Mouse (Mus musculus) ES-CJ7 (cell line): ENCODE measurements around the gene Zfp444.
A peak's percentile ranks its signal among the peaks of the same experiment; 100 is the strongest.

Experiments
- DNase-seq: peaks from one replicate; pipeline ENCODE4 v3.0.0; 2011; ENCODE audit warnings: low read depth, low spot score

Zfp444 gene

DNA sequence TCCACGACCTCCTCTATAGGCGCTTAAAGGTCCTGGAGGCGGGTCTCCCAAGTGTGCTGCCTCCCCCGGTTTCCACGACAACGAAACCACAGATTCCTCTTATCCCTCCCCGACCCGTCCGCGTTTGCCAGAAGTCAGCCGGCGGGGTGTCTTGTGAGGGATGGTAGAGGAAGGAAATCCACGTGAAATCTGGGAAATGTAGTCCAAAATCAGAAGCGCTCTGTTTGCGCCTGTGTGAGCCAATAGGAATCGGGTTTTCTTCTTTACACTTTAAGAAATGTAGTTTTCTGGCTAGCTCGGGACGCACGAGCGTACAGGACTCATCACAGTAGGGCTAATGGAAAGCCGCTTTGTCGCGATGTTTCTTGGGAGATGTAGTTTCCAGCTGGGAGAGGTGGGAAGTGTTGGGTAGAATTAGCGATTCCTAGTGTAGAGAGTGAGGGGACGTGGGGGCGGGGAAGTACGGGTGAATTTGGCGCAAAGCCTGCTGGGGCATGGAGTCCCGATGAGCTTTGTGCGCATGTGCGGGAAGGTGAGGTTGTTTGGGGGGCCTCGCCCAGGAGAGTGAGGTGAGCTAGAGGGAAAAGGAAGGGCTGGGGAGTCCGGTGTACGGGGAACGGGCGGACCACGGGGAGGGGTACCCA is at the start of gene Zfp444:
TSS of gene Zfp444 (plus strand) at position 221 of the 644 bp plus-strand sequence.
- peak; percentile 100 for DNase-seq

- peak; percentile 85 for DNase-seq
Measured at GRCm38 (mm10) chr7:6126690-6127448, 45.2 kb upstream of the Zfp444 start.

DNA sequence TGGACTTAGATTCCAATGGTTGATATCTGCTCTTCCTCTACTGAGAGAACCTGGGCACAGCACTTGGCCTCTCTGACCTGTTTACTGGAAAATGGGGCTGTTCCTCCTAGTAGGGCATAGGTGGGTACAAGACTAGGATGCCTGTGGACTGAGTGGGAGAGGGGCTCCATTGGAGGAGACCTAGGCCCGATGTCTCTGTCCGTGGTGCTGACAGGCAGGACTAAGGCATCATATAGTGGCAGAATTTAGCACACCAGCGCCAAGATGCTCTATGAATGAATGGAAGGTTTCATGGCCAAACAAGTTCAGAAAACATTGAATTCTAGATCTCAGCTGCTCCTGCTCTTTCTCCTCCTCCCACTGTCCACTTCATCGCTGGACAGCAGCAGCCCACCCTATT is 41.7 kb upstream of the Zfp444 start:
- peak; percentile 27 for DNase-seq

GRCm38 (mm10) chr7:6132646-6133045 is 39.4 kb upstream of the Zfp444 start:
- peak; percentile 45 for DNase-seq

DNA sequence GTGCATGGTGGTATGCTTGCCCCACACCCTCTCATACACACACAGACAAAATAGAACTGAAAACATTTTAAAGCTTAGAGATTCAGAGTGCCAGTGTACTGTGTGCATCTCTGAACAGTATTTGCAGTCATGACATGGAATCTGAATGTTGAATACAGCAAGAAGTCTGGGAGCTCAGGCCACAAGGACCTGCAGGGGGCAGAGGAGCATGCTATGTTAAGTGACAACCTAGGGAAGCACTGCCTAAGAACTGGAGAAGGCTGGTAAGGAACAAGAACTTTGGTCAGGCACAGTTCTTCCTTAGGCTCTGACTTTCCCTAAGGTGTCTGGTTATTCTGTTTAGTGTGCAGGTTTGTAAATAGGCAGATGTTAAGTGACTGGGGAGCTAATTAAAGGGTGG is 35.5 kb upstream of the Zfp444 start:
- no peak for DNase-seq

- DNase-seq: no peak
Measured at GRCm38 (mm10) chr7:6139295-6139694, 32.7 kb upstream of the Zfp444 start.

GRCm38 (mm10) chr7:6143991-6144531 is 28.0 kb upstream of the Zfp444 start:
- no peak for DNase-seq

DNA sequence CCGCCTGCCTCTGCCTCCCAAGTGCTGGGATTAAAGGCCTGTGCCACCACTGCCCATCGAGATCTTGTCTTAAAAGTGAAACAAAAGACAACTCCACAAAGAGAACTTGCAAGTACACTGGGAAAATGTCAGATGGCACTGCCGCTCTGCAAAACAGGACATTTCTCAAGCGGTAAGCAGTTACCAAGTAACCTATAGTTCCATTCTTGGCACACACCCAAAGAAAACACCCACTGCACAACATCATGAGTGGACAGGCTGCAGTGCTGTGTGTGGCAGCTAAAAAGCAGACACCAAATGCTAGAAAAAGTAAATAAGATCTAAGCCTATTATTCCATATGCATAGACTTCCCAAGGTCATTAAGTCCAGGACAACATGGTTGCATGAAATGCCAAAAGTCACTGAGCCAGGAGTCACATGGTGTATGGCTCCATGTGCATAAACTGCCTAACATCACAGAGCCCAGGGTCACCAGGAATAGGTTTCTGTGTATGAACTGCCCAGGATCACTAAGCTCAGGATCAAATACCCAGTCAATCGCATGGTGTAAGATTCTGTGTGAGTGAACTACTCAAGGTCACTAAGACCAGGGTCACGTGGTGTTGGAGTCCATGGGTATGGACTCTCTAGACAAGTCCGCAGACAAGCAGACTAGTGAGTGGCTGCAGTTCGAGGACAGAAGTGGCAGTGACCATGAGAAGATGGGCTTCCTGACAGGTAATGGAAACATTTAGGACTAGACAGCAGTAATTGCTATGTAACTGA is 26.4 kb upstream of the Zfp444 start:
- DNase-seq: no peak

DNA sequence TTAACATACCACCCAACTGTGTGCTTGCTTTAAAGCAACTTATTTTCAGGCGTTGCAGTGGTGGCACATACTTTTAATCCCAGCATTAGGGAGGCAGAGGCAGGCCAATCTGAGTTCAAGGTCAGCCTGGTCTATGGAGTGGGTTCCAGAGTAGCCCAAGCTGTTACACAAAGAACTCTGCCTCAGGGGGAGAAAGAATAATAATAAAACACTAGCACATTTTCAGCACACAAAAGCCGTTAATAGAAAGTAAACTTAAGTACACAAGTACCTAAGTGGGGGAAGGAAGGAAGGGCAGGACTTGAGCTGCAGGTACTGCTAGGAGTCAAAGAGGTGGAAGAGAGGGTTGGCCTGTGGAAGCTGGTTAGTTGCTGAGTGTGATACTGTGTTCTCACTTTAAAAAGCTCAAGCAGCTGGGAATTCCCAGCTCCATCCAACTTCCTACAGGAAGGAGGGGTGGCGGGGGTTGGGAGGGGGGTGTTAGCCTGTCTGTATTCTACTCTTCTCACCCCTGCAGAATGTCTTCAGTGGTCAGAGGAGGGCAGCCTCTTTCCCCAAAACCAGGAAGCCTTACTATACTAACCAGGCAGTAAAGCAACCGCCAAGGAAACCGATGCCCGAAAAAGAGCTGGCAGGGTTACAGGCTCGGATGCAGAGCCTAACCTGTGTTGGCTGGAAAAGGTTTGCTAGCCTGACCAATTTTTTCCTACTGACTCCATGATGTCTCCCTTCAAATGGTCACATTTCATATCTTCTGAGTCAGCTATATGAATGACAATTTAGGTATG is 25.6 kb upstream of the Zfp444 start:
- DNase-seq: peak; percentile 50

DNA sequence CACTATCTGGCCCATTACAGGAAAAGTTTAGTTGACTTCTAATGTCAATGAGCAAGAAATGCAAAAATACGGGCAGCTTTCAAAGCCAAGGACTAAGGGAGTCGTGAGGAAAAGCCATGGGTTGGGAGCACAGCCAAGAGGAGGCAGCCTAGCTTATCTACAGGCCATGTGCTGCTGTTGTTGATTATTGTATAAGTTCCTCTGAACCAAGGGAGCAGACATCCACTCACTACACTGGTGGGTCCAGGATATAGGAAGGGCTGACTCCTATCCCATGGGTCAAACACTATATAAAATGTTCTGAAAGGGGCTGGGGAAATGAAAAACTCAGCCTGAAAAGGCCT is 25.1 kb upstream of the Zfp444 start:
- DNase-seq: no peak

GRCm38 (mm10) chr7:6147688-6148087 is 24.3 kb upstream of the Zfp444 start:
- no peak for DNase-seq

GRCm38 (mm10) chr7:6151266-6151665 is 20.8 kb upstream of the Zfp444 start:
- DNase-seq: no peak

GRCm38 (mm10) chr7:6152036-6152435 is 20.0 kb upstream of the Zfp444 start:
- no peak for DNase-seq

- no peak for DNase-seq
Measured at GRCm38 (mm10) chr7:6153131-6153530, 18.9 kb upstream of the Zfp444 start.

- no peak for DNase-seq
Measured at GRCm38 (mm10) chr7:6154164-6154563, 17.9 kb upstream of the Zfp444 start.

GRCm38 (mm10) chr7:6155031-6155872 is 16.8 kb upstream of the Zfp444 start:
- DNase-seq: peak; percentile 84

- peak; percentile 98 for DNase-seq
Measured at GRCm38 (mm10) chr7:6155901-6156411, 16.1 kb upstream of the Zfp444 start, which contains the start of gene Zfp787. Gene Zfp787, minus strand, starts transcription at chr7:6155997.

DNA sequence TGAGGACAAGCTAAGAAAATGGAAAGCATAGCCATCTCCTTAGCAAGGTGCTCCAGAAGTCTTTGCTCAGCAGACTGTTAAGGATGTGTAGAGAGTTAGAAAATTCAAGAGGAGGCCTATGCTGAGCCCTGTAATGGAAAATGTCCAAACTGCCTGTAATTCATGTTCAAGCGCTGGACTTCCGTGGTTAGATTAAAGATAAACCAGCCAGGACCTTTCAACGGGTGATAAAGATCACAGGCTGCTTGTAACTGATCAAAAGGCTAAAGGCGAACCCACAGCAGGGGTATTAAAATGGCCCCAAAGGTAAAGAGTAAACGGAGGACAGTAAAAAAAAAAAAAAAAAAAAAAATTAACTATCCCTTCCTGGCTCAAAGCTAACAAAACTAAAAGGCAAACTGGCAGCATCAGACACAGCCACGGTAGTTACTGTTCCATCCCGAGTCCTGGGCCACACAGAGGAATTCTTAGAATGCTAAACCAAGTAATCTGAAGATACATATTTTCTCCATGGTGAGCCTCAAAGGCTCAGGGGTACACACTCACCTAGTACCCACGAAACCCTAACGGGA is 15.0 kb upstream of the Zfp444 start:
- DNase-seq: no peak

- DNase-seq: no peak
Measured at GRCm38 (mm10) chr7:6157479-6157878, 14.5 kb upstream of the Zfp444 start.

DNA sequence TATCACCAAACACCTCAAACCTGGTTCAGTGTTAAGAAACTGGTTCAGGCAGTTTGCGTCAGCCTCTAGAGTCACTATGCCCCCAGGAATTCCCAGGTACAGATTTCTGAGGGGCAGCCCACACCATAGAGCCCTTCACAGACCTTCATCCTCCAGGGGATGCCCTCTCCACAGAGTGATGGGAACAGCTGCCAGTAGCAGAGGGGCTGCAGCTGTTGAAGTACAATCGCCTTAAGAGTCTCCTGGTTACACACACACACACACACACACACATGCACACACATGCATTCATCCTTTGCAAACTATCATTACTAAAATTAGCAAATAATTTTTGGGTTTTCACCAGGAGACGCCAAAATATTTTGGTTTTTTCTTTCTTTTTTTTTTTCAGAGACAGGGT is 12.4 kb upstream of the Zfp444 start:
- DNase-seq: no peak
